Mouse (Mus musculus): ENCODE results near the gene Mvp.

The Mvp gene

GRCm38 (mm10) chr7:126949403-126949792, 65.0 kb downstream of the Mvp start, which contains the start of gene Asphd1:
Asphd1 (minus strand) TSS chr7:126949582.
- no peak for DNase-seq

- DNase-seq, result no peak
Observed at GRCm38 (mm10) chr7:126948626-126949025, 65.8 kb downstream of the Mvp start.

GRCm38 (mm10) chr7:126946530-126946929, 67.9 kb downstream of the Mvp start:
- no peak for DNase-seq

GRCm38 (mm10) chr7:126941801-126942200, 72.6 kb downstream of the Mvp start:
- no peak for DNase-seq

- no peak for DNase-seq
Observed at GRCm38 (mm10) chr7:126941171-126941570, 73.2 kb downstream of the Mvp start.

Data from embryo, embryonic 11 days (tissue).